Mouse (Mus musculus): ENCODE measurements around the gene Zfp969. TPM values are rescaled to one million over a fixed set of nuclear protein-coding genes. Genes with fewer than 3 reads are reported as not detected.

The Zfp969 gene
- total RNA-seq (2023): not detected

DNA sequence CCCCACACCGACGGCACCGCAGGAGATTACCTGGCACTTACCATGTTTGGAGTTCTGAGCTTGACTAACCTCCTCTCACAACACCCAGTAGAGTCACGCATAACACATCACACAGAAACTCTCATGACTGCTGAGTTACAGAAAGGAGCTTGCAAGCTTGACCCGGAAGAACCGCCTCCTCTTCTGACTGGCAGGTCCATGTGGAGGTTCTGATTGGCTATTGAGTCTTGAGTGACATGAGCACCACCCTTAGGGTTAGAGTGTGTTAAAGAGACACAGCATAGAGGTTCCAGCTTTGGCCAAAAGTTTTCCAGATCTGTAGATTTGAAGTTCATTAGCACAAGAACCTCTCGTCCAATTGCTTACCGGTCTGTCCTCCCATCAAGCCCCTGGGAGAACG lies at the start of gene Zfp969:
Gene Zfp969, minus strand, starts transcription at position 101 of the 400 bp plus-strand sequence.

DNA sequence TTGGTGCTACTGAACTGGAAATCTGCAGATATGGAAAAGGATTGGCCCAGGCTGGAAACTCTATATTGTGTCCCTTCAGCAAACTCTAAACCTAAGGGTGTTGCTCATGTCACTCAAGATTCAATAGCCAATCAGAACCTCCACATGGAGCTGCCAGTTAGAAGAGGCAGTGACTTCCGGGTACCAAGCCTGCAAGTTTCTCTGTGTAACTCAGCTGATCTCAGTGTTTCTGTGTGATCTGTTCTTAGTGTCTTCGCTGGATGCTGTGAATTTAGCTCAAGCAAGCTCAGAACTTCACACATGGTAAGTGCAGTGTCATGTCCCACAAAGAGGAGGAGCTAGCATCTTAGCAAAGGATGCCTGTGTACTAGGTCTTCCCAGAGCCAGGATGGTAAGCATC lies 37.8 kb upstream of the Zfp969 start, which contains the start of gene Gm2007:
Gene Gm2007, plus strand, starts transcription at position 301 of the 400 bp plus-strand sequence.

DNA sequence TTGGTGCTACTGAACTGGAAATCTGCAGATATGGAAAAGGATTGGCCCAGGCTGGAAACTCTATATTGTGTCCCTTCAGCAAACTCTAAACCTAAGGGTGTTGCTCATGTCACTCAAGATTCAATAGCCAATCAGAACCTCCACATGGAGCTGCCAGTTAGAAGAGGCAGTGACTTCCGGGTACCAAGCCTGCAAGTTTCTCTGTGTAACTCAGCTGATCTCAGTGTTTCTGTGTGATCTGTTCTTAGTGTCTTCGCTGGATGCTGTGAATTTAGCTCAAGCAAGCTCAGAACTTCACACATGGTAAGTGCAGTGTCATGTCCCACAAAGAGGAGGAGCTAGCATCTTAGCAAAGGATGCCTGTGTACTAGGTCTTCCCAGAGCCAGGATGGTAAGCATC lies 59.8 kb downstream of the Zfp969 start, which contains the start of gene Gm11007:
Gene Gm11007, plus strand, starts transcription at position 301 of the 400 bp plus-strand sequence.

Other genes with a start within 250 kb of the Zfp969 start
- gene Zfp965, start 233.7 kb downstream of the Zfp969 start, total RNA-seq (2023): 3.8 TPM
- gene Gm11007, start 59.7 kb downstream of the Zfp969 start, total RNA-seq (2023): not detected
- gene Gm2007, start 37.9 kb upstream of the Zfp969 start, total RNA-seq (2023): not detected
- gene Gm14288, start 97.4 kb upstream of the Zfp969 start, total RNA-seq (2023): not detected
- 2.0 TPM for gene Gm6710, start 165.6 kb upstream of the Zfp969 start, total RNA-seq (2023)
- 4.6 TPM for gene Zfp966, start 227.5 kb upstream of the Zfp969 start, total RNA-seq (2023)